Mouse (Mus musculus): ENCODE results near the gene Sds. TPM values are rescaled to one million over a fixed set of nuclear protein-coding genes. Genes with fewer than 3 reads are reported as not detected.

Gene Sds
- total and polyA plus RNA-seq, 3 experiments: not detected

- H3K4me1 ChIP-seq (ENCODE audit: insufficient read depth, low read depth, low read length): peaks cover 30% of the 10 kb centered on the region
- ATAC-seq (ENCODE audit: extremely low read depth, insufficient number of reproducible peaks, low FRiP score, poor library complexity, severe bottlenecking) (no peak), DNase-seq (ENCODE audit: low spot score) (peak; percentile 70)
- TF ChIP-seq CTCF (IDR thresholded peaks at IDR 0.05; ENCODE audit: low read depth, low read length) (peak; percentile 64; the same call in 1 of the 2 replicates), TAL1 (conservative IDR thresholded peaks at IDR 0.05; ENCODE audit: low read depth, low read length) (no peak), GATA2 (IDR thresholded peaks at IDR 0.05; ENCODE audit: borderline replicate concordance, low read depth, low read length) (no peak), POLR2AphosphoS5 (IDR thresholded peaks at IDR 0.05; ENCODE audit: insufficient replicate concordance, low read depth, low read length) (no peak)
- H3K27me3 ChIP-seq (ENCODE audit: insufficient read depth, low read length): peaks cover 21% of the 10 kb centered on the region
- no peaks in the 10 kb centered on the region for H3K9me3 ChIP-seq (replicated peaks)
- peaks cover 1% of the 10 kb centered on the region for H3K36me3 ChIP-seq (replicated peaks)
- H3K4me3 ChIP-seq (ENCODE audit: low read depth, low read length): no peak overlapping the region
Measured at GRCm38 (mm10) chr5:120457628-120458027, 18.7 kb upstream of the Sds start.

GRCm38 (mm10) chr5:120459133-120459532 is 17.2 kb upstream of the Sds start:
- no peak overlapping the region for H3K4me3 ChIP-seq (ENCODE audit: low read depth, low read length)
- peaks cover under 1% of the 10 kb centered on the region; the same call in 1 of the 2 replicates for H3K9me3 ChIP-seq (replicated peaks)
- DNase-seq (ENCODE audit: low spot score): no peak
- TF ChIP-seq GATA2 (IDR thresholded peaks at IDR 0.05; ENCODE audit: borderline replicate concordance, low read depth, low read length) (no peak), CTCF (IDR thresholded peaks at IDR 0.05; ENCODE audit: low read depth, low read length) (no peak), POLR2AphosphoS5 (IDR thresholded peaks at IDR 0.05; ENCODE audit: insufficient replicate concordance, low read depth, low read length) (no peak), GATA1 (IDR thresholded peaks at IDR 0.05; ENCODE audit: borderline replicate concordance, low read length) (no peak), TAL1 (conservative IDR thresholded peaks at IDR 0.05; ENCODE audit: low read depth, low read length) (no peak)
- H3K27me3 ChIP-seq (ENCODE audit: insufficient read depth, low read length): peaks cover 21% of the 10 kb centered on the region
- no peak for ATAC-seq (ENCODE audit: extremely low read depth, insufficient number of reproducible peaks, low FRiP score, poor library complexity, severe bottlenecking)
- H3K36me3 ChIP-seq (replicated peaks): peaks cover 1% of the 10 kb centered on the region
- peaks cover 30% of the 10 kb centered on the region for H3K4me1 ChIP-seq (ENCODE audit: insufficient read depth, low read depth, low read length)

- Histone ChIP-seq H3K9me3 (replicated peaks) (peaks cover 3% of the 10 kb centered on the region; the same call in 1 of the 2 replicates), H3K36me3 (replicated peaks) (peaks cover 1% of the 10 kb centered on the region), H3K4me3 (ENCODE audit: low read depth, low read length) (no peak overlapping the region), H3K27me3 (ENCODE audit: insufficient read depth, low read length) (peaks cover 15% of the 10 kb centered on the region; the same call in 1 of the 2 replicates), H3K4me1 (ENCODE audit: insufficient read depth, low read depth, low read length) (peaks cover 11% of the 10 kb centered on the region)
- TF ChIP-seq GATA2 (IDR thresholded peaks at IDR 0.05; ENCODE audit: borderline replicate concordance, low read depth, low read length): no peak
- DNase-seq (ENCODE audit: low spot score) (no peak), ATAC-seq (ENCODE audit: extremely low read depth, insufficient number of reproducible peaks, low FRiP score, poor library complexity, severe bottlenecking) (no peak)
Measured at GRCm38 (mm10) chr5:120461902-120462301, 14.4 kb upstream of the Sds start.

GRCm38 (mm10) chr5:120464321-120464720 is 12.0 kb upstream of the Sds start:
- ATAC-seq (ENCODE audit: extremely low read depth, insufficient number of reproducible peaks, low FRiP score, poor library complexity, severe bottlenecking) (no peak), DNase-seq (ENCODE audit: low spot score) (no peak)
- peaks cover 17% of the 10 kb centered on the region; the same call in 1 of the 2 replicates for H3K27me3 ChIP-seq (ENCODE audit: insufficient read depth, low read length)
- peaks cover 3% of the 10 kb centered on the region; the same call in 1 of the 2 replicates for H3K4me1 ChIP-seq (ENCODE audit: insufficient read depth, low read depth, low read length)
- H3K36me3 ChIP-seq (replicated peaks): no peaks in the 10 kb centered on the region
- peaks cover 3% of the 10 kb centered on the region; the same call in 1 of the 2 replicates for H3K9me3 ChIP-seq (replicated peaks)
- TF ChIP-seq TAL1 (conservative IDR thresholded peaks at IDR 0.05; ENCODE audit: low read depth, low read length): no peak
- peak; percentile 60 for TF ChIP-seq CTCF (IDR thresholded peaks at IDR 0.05; ENCODE audit: low read depth, low read length)
- H3K4me3 ChIP-seq (ENCODE audit: low read depth, low read length): no peak overlapping the region

- H3K27me3 ChIP-seq (ENCODE audit: insufficient read depth, low read length): peaks cover 13% of the 10 kb centered on the region; the same call in 1 of the 2 replicates
- H3K36me3 ChIP-seq (replicated peaks): no peaks in the 10 kb centered on the region
- TF ChIP-seq CTCF (IDR thresholded peaks at IDR 0.05; ENCODE audit: low read depth, low read length): peak; percentile 92
- no peak for TF ChIP-seq TAL1 (conservative IDR thresholded peaks at IDR 0.05; ENCODE audit: low read depth, low read length)
- no peak for TF ChIP-seq GATA2 (IDR thresholded peaks at IDR 0.05; ENCODE audit: borderline replicate concordance, low read depth, low read length)
- TF ChIP-seq GATA1 (IDR thresholded peaks at IDR 0.05; ENCODE audit: borderline replicate concordance, low read length): no peak
- TF ChIP-seq POLR2AphosphoS5 (IDR thresholded peaks at IDR 0.05; ENCODE audit: insufficient replicate concordance, low read depth, low read length): no peak
- H3K4me3 ChIP-seq (ENCODE audit: low read depth, low read length): no peak overlapping the region
- DNase-seq (ENCODE audit: low spot score) (peak; percentile 62), ATAC-seq (ENCODE audit: extremely low read depth, insufficient number of reproducible peaks, low FRiP score, poor library complexity, severe bottlenecking) (no peak)
- H3K9me3 ChIP-seq (replicated peaks): peaks cover 3% of the 10 kb centered on the region; the same call in 1 of the 2 replicates
- 0 out of 2 replicates have a peak, but pooled peaks cover 2% of the 10 kb centered on the region for H3K4me1 ChIP-seq (ENCODE audit: insufficient read depth, low read depth, low read length)
Measured at GRCm38 (mm10) chr5:120465062-120465461, 11.3 kb upstream of the Sds start.

- H3K4me3 ChIP-seq (ENCODE audit: low read depth, low read length): no peak overlapping the region
- 0 out of 2 replicates have a peak, but pooled peaks have one; percentile 21 for TF ChIP-seq TAL1 (conservative IDR thresholded peaks at IDR 0.05; ENCODE audit: low read depth, low read length)
- TF ChIP-seq POLR2AphosphoS5 (IDR thresholded peaks at IDR 0.05; ENCODE audit: insufficient replicate concordance, low read depth, low read length): no peak
- TF ChIP-seq CTCF (IDR thresholded peaks at IDR 0.05; ENCODE audit: low read depth, low read length): no peak
- TF ChIP-seq GATA1 (IDR thresholded peaks at IDR 0.05; ENCODE audit: borderline replicate concordance, low read length): no peak
- no peak for TF ChIP-seq GATA2 (IDR thresholded peaks at IDR 0.05; ENCODE audit: borderline replicate concordance, low read depth, low read length)
- H3K9me3 ChIP-seq (replicated peaks): peaks cover 3% of the 10 kb centered on the region; the same call in 1 of the 2 replicates
- 0 out of 2 replicates have a peak, but pooled peaks cover 2% of the 10 kb centered on the region for H3K4me1 ChIP-seq (ENCODE audit: insufficient read depth, low read depth, low read length)
- peaks cover 10% of the 10 kb centered on the region; the same call in 1 of the 2 replicates for H3K27me3 ChIP-seq (ENCODE audit: insufficient read depth, low read length)
- peak; percentile 42 for DNase-seq (ENCODE audit: low spot score)
- no peaks in the 10 kb centered on the region for H3K36me3 ChIP-seq (replicated peaks)
- ATAC-seq (ENCODE audit: extremely low read depth, insufficient number of reproducible peaks, low FRiP score, poor library complexity, severe bottlenecking): no peak
Measured at GRCm38 (mm10) chr5:120465860-120466259, 10.5 kb upstream of the Sds start.
